Mouse (Mus musculus) left cerebral cortex, postnatal 25 days (tissue): ENCODE measurements at regions not wholly inside any gene's neighbourhood (a gene's known extent, or its start where the extent isn't known, plus 50 kb on each side); places are given as distances from the start of the nearest gene placed in this dataset.

Experiments
- DNase-seq, 2 experiments: peaks; one replicate each; pipeline ENCODE4 v3.0.0; 2022; ENCODE audit warnings: low spot score in 2 of 2, mixed read lengths in 1 of 2
- intact Hi-C: fragments of 180-260 bp; cut with DNase I; formaldehyde crosslinking; loops from one replicate; pipeline ENCODE4 v1.15.1; 2025

DNA sequence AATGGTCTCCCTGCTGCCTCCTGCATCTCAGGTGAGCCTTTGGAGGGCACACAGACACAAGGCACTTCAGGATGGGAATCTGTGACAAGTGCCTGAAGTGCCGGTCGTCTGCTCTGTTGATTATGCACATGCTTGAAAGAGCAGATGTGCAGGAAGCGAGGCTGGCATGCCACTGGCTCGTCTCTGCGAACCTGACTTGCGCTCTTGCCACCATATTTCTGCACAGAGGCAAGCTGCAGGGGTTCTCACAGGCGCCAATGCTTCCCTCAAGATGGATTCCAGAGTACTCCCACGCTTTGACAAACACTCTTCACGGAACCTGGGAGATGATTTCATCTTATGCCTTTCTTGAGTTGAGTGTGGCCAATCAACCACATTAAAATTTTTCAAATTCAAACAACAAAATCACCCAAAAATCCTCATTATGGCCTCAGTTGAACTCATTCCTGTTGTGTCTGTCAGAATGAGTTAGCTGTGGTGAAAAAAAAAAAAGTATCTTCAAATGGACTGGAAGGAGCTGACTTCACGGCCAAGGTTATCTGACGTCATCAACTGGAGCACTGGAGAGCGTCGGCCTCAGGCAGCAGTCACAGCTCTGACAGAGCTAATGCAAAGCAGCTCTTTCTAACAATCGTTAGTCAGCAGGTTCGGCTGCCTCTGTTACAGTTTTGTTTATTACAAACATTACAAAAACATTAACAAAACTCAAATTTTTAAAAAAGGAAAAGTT, 90.2 kb upstream of the Nr4a3 start:
- peak in 1 of 2 experiments; percentile 12 for DNase-seq
- intact Hi-C loops, result no loop called here

DNA sequence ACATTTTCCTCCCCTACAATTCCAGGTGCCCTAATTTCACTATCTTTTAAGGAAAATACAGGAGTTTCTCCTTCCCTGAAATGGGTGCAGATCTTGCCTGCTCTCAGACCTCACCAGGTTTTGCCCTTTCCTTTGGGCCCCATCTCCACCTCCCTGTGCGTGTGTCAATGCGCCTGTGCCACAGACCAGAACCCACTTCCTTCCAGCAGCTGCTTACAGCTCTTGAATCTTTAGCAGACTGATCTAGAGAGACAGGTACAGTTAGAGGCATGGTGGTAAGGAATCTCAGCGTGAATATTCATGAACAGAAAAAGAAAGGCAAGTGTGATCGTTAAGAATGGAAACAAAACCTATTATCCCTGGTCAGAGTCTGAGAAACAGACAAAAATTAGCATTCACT, 80.3 kb upstream of the Nr4a3 start:
- no peak for DNase-seq
- intact Hi-C loops, result no loop called here

DNA sequence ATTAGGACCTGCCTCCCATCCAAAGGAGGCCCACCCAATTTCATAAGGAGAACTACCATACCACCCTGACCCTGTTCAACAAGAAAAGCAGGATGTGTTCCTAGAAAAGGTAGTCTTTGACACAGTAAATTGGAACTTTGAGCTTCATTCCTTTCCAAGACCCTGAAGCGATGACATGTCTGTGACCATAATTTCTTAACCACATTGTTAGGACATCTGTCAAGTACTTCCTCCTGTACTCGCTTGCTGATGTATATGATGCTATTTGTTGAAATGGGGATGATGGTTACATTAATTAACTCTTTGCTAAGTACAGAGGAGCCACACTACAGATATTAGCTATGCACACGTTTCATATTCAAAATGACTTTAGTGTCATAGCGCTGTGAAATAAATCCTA, 73.1 kb upstream of the Nr4a3 start:
- DNase-seq, result no peak
- intact Hi-C loops, result no loop called here

DNA sequence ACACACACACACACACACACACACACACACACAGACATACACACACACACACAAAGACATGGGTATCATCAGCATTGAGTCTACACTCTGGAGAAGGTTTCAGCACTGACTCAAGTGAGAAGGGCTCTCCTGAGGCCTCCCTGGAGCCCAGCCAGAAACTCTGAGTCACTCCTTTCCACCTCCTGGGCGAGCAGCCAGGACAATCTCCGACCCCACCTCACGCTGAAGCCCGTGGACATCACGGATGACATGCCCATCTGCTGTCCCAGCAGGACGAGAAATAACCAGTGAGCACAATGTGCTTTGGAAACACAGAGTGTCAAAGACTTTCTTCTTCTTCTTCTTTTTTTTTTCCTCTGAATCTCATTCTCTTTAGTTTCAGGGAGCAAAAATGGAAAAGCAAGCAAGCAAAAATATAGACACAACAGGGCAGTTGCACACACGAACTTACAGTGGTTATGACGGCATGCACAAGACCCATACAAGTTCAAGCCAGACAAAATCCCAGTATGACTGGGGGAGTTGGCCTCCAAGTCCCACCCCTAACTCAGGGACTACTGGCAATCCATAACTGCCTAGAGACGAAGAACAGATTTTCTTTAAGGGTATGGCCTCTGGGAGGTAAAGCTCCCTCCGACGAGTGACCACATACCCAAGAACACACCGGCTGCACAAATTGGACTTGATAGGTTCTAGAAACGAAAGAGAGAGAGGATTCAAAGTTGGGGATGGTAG, 65.2 kb upstream of the Nr4a3 start:
- intact Hi-C loops, result no loop called here
- peak in 1 of 2 experiments; percentile 5 for DNase-seq
